Mouse (Mus musculus): ENCODE measurements around the gene Dcdc2c. TPM values are rescaled to one million over a fixed set of nuclear protein-coding genes. Genes with fewer than 3 reads are reported as not detected.
A peak's percentile ranks its signal among the peaks of the same experiment; 100 is the strongest.

Gene Dcdc2c
- not detected in 2 replicates for polyA plus RNA-seq (2015; fragmentation: Nextera tagmentation; extraction: Ambion mirVana)

DNA sequence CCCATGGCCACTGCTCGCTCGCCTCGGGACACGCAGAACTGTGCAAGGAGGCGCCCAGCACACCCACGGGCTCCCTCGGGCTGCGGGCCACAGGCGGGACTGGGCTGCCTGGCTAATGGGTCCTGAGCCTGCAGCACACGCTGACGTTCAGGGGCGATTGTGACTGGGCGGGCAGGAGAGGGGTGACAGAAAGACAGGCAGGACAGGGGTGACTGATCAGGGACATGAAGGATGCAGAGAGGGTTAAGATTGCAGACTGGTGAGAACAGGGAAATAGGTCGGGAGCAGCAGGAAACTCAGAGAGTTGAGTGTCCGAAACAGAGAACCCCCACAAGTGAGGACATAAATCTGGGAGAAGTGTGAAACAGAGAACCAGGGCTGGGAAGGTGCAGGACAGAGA lies at the start of gene Dcdc2c:
Gene Dcdc2c, minus strand, starts transcription at position 101 of the 400 bp plus-strand sequence.
- Histone ChIP-seq H3K4me3 (replicated peaks) (no peak within 1 kb of the TSS), H3K4me1 (replicated peaks) (no peaks in the 10 kb centered on the region), H3K9ac (replicated peaks) (no peak within 1 kb of the TSS), H3K27me3 (no peaks in the 10 kb centered on the region), H3K27ac (no peak within 1 kb of the TSS), H3K4me2 (replicated peaks) (no peak within 1 kb of the TSS), H3K36me3 (no peaks in the 10 kb centered on the region), H3K9me3 (no peaks in the 10 kb centered on the region)
- 79% methylated on average over 15 of the region's 15 CpGs for WGBS
- no peak for ATAC-seq

DNA sequence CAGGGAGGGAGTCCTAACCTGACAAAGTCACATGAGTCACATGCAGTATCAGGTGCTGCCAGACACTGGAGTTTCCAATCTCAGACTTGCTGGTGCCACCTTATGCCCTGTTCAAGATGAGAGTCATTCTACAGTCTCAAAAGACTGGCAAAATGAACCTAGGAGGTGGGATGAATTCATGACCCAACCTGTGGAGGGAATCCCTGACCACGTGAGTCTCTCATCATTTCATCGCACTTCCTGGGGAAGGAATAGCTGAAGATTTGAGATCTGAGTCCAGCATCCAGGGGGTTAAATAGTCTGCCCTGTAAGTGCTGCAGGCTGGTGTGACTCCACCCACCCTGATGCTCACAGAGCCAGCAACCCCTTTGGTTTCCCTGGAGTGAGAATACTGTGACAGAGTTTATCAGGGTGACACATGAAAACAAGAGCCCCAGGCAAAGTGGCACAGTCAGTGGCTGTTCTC lies 46.4 kb upstream of the Dcdc2c start:
- Histone ChIP-seq H3K4me3 (replicated peaks) (no peak overlapping the region), H3K4me1 (replicated peaks) (peaks cover 19% of the 10 kb centered on the region), H3K27me3 (no peaks in the 10 kb centered on the region), H3K4me2 (replicated peaks) (no peak overlapping the region), H3K9ac (replicated peaks) (no peak overlapping the region), H3K27ac (no peak overlapping the region), H3K36me3 (no peaks in the 10 kb centered on the region), H3K9me3 (no peaks in the 10 kb centered on the region)
- WGBS, result 59% methylated on average over 2 of the region's 2 CpGs
- peak; percentile 66 for ATAC-seq

DNA sequence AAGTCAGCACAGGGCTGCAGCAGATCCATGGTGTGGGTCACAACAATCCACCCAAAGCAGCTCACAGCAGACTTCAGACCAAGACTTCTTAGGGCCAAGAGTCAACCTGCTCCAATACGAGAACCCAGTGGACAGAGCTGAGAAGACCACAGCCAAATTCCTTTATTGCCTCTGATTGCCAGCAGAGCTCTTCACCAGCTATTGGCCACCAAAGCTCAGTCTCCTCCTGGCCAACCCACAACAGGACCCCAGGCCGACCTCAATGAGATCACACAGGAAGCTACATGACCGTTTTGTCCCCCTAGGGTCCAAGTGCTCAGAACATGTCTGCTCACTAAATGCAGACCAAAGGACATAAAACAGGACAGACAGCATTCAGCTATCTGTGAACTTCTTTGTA lies 45.9 kb upstream of the Dcdc2c start:
- Histone ChIP-seq H3K36me3 (no peaks in the 10 kb centered on the region), H3K27me3 (no peaks in the 10 kb centered on the region), H3K27ac (no peak overlapping the region), H3K4me1 (replicated peaks) (peaks cover 19% of the 10 kb centered on the region), H3K4me3 (replicated peaks) (no peak overlapping the region), H3K9me3 (no peaks in the 10 kb centered on the region), H3K9ac (replicated peaks) (no peak overlapping the region), H3K4me2 (replicated peaks) (no peak overlapping the region)
- WGBS, result 78% methylated on average over 3 of the region's 3 CpGs
- no peak for ATAC-seq

DNA sequence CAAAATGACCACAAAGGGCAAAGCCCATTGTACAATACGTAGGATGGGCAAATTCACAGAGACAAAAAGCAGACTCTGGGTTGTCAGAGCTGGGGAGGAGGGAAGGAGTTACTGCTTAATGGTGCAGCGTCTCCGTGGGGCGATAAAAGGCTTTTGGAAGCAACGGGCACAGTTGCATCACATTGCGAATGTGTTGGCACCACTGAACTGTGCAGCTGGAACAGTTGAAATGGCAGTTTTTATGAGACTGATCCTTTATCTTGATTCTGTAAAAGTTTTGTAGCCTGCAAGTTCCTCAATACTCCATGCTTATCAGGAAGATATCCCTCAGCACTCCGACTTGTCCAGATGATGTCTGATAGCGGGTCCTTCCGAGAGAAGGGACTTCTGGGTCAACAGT lies 45.5 kb upstream of the Dcdc2c start:
- no peak overlapping the region for H3K9ac ChIP-seq (replicated peaks)
- 89% methylated on average over 9 of the region's 9 CpGs for WGBS
- H3K27me3 ChIP-seq, result no peaks in the 10 kb centered on the region
- no peaks in the 10 kb centered on the region for H3K9me3 ChIP-seq
- ATAC-seq, result no peak
- H3K36me3 ChIP-seq, result no peaks in the 10 kb centered on the region
- peaks cover 18% of the 10 kb centered on the region for H3K4me1 ChIP-seq (replicated peaks)
- no peak overlapping the region for H3K4me2 ChIP-seq (replicated peaks)
- no peak overlapping the region for H3K4me3 ChIP-seq (replicated peaks)
- no peak overlapping the region for H3K27ac ChIP-seq

DNA sequence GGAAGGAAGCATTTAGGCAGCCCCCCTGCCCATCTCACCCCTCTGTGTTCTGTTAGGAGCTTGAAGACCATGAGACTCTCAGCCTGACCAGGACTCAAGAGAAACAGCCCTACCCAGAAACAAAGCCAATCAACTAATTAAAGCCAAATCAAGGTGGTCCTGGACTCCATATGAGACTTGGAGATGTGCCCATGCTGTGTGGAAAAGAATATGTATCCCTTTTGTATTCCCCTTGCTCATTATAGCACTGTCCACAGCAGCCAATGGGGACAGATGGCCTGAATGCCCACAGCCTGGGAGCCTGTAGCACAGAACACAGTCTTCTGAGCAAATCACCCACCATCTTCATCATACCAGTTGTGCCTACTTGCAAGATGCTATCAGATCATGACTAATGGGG lies 44.7 kb upstream of the Dcdc2c start:
- Histone ChIP-seq H3K4me3 (replicated peaks) (no peak overlapping the region), H3K4me2 (replicated peaks) (no peak overlapping the region), H3K9ac (replicated peaks) (no peak overlapping the region), H3K27ac (no peak overlapping the region), H3K36me3 (no peaks in the 10 kb centered on the region), H3K9me3 (no peaks in the 10 kb centered on the region), H3K27me3 (no peaks in the 10 kb centered on the region), H3K4me1 (replicated peaks) (peaks cover 10% of the 10 kb centered on the region)
- ATAC-seq, result no peak

DNA sequence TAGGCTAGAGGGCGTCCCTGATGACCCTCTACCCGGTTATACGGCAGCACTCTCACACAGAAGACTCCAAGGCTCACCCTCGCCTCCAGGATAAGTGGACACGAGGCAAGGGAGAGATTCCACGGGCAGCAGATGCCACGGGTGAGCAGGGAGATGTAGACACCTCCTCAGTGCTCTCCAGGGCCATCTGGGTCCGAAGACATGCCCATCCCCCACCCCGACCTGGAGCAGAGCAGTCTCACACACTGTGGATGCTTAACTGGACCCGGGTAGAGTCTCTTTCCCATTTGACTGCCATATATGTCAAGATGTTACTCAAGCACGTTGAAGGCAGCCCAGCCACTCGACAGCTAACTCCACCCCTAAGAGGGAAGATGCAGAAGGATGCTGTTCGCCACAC lies 38.2 kb upstream of the Dcdc2c start:
- H3K4me1 ChIP-seq (replicated peaks), result peaks cover 29% of the 10 kb centered on the region
- H3K9me3 ChIP-seq, result no peaks in the 10 kb centered on the region
- no peaks in the 10 kb centered on the region for H3K36me3 ChIP-seq
- ATAC-seq, result no peak
- 50% methylated on average over 13 of the region's 13 CpGs for WGBS
- H3K9ac ChIP-seq (replicated peaks), result no peak overlapping the region
- peak overlapping the region; percentile 80 for H3K27ac ChIP-seq
- no peak overlapping the region for H3K4me3 ChIP-seq (replicated peaks)
- H3K4me2 ChIP-seq (replicated peaks), result no peak overlapping the region
- H3K27me3 ChIP-seq, result no peaks in the 10 kb centered on the region; the same call in 1 of the 2 replicates

DNA sequence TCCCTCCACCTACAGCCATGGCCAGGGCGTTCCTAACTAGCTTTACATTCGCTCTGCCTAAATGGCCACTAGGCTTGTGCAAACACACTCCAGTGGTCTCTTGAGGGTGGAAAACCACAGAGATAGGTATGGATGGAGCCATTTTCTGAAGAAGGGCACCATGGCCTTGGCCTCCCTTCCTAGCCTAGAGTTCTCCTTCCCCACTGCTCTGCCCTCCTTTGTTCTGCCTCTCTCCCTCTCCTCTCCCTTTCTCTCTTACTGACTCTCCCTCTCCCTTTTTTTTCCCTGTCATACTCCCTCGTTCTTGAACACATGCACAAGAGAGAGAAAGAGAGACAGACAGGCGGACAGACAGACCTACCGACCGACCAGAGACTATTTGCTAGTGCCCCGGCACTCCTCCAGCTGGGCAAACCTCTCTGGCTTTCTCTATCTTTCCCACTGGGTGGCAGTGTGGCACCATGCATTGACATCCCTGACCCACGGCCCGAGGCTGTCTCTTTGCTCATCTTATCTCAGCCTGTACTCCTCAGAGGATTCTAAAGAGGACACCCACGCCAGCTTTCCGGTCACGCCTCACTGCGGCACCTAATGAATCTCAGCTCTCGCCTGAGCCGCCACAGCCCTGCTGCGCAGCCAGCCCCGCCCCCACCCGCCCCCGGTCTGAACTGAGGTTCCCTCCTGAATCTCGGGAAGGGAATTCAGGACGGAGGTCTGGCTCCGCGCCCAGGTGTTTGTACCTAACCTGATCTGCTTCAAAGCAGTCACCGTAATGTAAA lies 37.1 kb upstream of the Dcdc2c start:
- ATAC-seq, result peak; percentile 94
- WGBS, result 9% methylated on average over 24 of the region's 24 CpGs
- Histone ChIP-seq H3K4me2 (replicated peaks) (peak overlapping the region; percentile 62), H3K4me1 (replicated peaks) (peaks cover 29% of the 10 kb centered on the region), H3K4me3 (replicated peaks) (peak overlapping the region; percentile 35), H3K9me3 (no peaks in the 10 kb centered on the region), H3K36me3 (no peaks in the 10 kb centered on the region), H3K27me3 (no peaks in the 10 kb centered on the region; the same call in 1 of the 2 replicates), H3K27ac (peak overlapping the region; percentile 80), H3K9ac (replicated peaks) (peak overlapping the region; percentile 61)

DNA sequence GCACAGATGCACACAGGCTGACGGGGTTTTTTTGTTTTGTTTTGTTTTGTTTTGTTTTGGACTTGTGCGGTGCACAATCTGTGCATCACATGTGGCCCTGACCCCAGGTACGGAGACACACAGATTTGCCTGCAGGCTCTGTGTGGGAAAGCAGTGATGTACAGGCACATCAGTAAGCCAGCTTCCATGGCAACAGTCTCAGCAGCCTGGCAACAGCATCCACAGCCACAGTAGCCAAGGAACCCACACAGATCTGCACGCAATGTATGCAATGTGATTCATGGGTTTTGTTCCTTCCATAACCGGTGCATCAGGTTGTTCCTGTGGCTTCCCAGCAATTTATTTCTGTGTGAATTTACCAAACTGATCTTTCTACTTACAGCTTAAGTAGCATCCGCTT lies 35.8 kb upstream of the Dcdc2c start:
- peak; percentile 45; the same call in 1 of the 2 replicates for ATAC-seq
- no peak overlapping the region for H3K4me2 ChIP-seq (replicated peaks)
- H3K36me3 ChIP-seq, result no peaks in the 10 kb centered on the region

DNA sequence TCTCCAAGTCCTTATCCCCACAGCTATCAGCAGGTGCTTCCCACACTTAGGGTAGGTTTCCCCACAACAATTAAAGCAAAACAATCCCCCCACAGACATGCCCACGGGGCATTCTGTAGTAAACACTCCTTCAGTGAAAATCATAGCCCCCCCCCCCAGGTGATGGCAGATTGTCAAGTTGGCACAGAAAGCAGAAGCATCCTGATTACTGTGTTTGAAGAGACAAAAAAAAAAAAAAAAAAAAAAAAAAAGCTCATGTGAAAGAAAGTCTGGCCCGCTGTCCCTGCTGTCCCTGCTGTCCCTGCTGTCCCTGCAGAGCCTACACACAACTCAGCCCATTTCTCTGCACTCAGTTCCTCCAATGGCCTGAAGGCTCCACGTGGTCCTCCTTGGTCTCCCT lies 31.8 kb upstream of the Dcdc2c start:
- no peak overlapping the region for H3K4me2 ChIP-seq (replicated peaks)
- peaks cover 14% of the 10 kb centered on the region for H3K4me1 ChIP-seq (replicated peaks)
- H3K27me3 ChIP-seq, result no peaks in the 10 kb centered on the region; the same call in 1 of the 2 replicates
- 70% methylated on average over 3 of the region's 3 CpGs for WGBS
- ATAC-seq, result no peak
- no peaks in the 10 kb centered on the region for H3K36me3 ChIP-seq
- no peak overlapping the region for H3K9ac ChIP-seq (replicated peaks)
- no peaks in the 10 kb centered on the region for H3K9me3 ChIP-seq
- no peak overlapping the region for H3K4me3 ChIP-seq (replicated peaks)
- H3K27ac ChIP-seq, result no peak overlapping the region

More for the DNA sequence above, 35.8 kb upstream of the Dcdc2c start:
- Histone ChIP-seq H3K27me3 (no peaks in the 10 kb centered on the region; the same call in 1 of the 2 replicates), H3K27ac (peak overlapping the region; percentile 80), H3K9ac (replicated peaks) (no peak overlapping the region), H3K4me1 (replicated peaks) (peaks cover 29% of the 10 kb centered on the region), H3K4me3 (replicated peaks) (no peak overlapping the region), H3K9me3 (no peaks in the 10 kb centered on the region)
- 57% methylated on average over 6 of the region's 6 CpGs for WGBS

DNA sequence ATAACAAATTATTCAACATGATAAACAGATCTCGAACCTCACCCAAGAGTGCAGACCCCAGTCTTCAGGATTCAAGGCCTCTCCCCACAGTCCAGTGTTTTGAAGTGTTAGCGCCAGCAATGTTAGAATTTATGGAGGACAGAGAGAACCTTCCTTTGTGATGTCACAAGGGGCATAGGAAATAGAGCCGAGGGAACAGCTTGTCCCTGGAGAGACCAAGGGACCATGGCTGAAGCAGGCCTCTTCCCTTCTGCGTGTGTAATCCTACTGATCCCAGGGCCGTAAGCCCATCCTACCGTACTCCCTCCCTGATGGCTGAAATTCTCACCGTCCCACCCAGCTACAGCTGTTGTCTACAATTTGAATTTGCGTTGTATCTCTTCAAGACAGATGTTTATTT lies 30.2 kb upstream of the Dcdc2c start, which contains the start of gene Allc:
Gene Allc, minus strand, starts transcription at position 101 of the 400 bp plus-strand sequence.
- H3K9me3 ChIP-seq, result no peaks in the 10 kb centered on the region
- no peak within 1 kb of the TSS for H3K27ac ChIP-seq
- ATAC-seq, result no peak
- no peaks in the 10 kb centered on the region for H3K27me3 ChIP-seq
- H3K4me2 ChIP-seq (replicated peaks), result no peak within 1 kb of the TSS
- no peaks in the 10 kb centered on the region for H3K4me1 ChIP-seq (replicated peaks)
- H3K36me3 ChIP-seq, result no peaks in the 10 kb centered on the region
- no peak within 1 kb of the TSS for H3K4me3 ChIP-seq (replicated peaks)
- no peak within 1 kb of the TSS for H3K9ac ChIP-seq (replicated peaks)
- 84% methylated on average over 8 of the region's 8 CpGs for WGBS

DNA sequence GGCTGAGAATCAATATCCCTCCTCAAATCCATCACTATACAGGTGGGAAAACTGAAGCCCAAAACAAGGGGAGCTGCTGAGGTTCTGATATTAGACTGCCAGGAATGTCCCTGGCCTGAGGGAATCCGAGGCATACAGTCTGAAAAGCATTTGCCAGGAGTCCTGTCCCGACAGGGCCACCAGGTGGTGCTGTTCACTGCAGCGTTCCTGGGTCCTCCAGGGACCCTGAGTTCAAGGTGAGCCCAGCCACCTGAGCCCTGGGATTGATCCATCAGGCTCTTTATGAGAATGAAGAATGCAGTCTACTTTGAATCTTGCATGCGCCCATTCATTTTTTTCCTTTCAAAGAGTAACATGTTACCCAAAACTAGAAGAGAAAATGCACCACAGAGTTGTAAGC lies 26.9 kb upstream of the Dcdc2c start:
- no peaks in the 10 kb centered on the region for H3K36me3 ChIP-seq
- H3K4me1 ChIP-seq (replicated peaks), result no peaks in the 10 kb centered on the region
- H3K27ac ChIP-seq, result no peak overlapping the region
- H3K9ac ChIP-seq (replicated peaks), result no peak overlapping the region
- no peaks in the 10 kb centered on the region for H3K9me3 ChIP-seq
- WGBS, result 33% methylated on average over 4 of the region's 4 CpGs
- H3K27me3 ChIP-seq, result no peaks in the 10 kb centered on the region
- no peak overlapping the region for H3K4me2 ChIP-seq (replicated peaks)
- ATAC-seq, result no peak
- no peak overlapping the region for H3K4me3 ChIP-seq (replicated peaks)

DNA sequence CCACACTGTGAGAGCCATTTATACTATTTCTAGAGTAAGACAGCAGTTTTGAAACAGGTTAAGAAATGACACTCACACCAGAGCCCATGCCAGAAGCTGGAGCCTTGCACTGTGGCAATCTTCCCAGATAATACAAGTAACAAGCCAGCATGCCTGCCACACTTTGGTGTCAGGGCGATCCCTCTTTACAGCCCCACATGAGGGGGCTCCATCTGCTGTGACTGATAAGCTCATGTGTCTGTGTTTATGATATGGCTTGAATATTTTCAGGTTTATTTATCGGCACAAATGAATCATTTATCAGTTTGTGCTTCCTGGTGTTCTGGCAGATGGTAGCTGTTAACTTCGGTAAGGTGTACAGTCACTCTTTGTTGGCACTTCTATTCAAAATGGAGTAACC lies 25.9 kb upstream of the Dcdc2c start:
- Histone ChIP-seq H3K4me1 (replicated peaks) (no peaks in the 10 kb centered on the region), H3K9ac (replicated peaks) (no peak overlapping the region), H3K36me3 (no peaks in the 10 kb centered on the region), H3K27me3 (no peaks in the 10 kb centered on the region), H3K27ac (no peak overlapping the region), H3K4me2 (replicated peaks) (no peak overlapping the region), H3K9me3 (no peaks in the 10 kb centered on the region), H3K4me3 (replicated peaks) (no peak overlapping the region)
- ATAC-seq, result no peak
- 91% methylated on average over 3 of the region's 3 CpGs for WGBS

Measured in midbrain, embryonic 13.5 days (tissue).